Mouse (Mus musculus): ENCODE data around the gene Gm17332. TPM values are rescaled to one million over a fixed set of nuclear protein-coding genes. Genes with fewer than 3 reads are reported as not detected.
"Not testable (repeated sequence)": the region's sequence is repeated elsewhere in the genome, so short reads cannot be mapped to it uniquely, and the experiment has no call there.

The Gm17332 gene
- polyA plus RNA-seq (2016; fragmentation: Nextera tagmentation; extraction: Ambion mirVana): not detected in 2 replicates

DNA sequence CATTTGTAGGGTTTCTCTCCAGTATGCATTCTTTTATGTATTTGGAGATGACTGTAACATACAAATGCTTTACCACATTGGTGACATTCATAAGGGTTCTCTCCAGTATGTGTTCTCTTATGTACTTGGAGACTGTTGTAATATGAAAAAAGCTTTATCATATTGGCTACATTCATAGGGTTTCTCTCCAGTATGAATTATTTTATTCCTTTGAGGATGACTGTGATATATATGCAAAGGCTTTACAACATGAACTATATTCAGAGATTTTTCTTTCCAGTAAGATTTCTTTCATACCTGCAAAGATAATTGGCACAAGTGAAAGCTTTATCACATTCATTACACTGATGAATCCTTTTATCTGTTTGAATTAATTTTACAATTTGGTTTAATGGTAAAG, at the start of gene Gm17332:
Gene Gm17332 (minus strand): TSS at position 101 of the 400 bp plus-strand sequence.
- peaks cover 14% of the 10 kb centered on the region for H3K9me3 ChIP-seq (replicated peaks)
- H3K27ac ChIP-seq (replicated peaks): no peak within 1 kb of the TSS
- no peaks in the 10 kb centered on the region for H3K27me3 ChIP-seq (ENCODE audit: low read depth, poor library complexity, severe bottlenecking)
- no peak within 1 kb of the TSS for H3K4me3 ChIP-seq
- H3K36me3 ChIP-seq: no peaks in the 10 kb centered on the region
- H3K4me1 ChIP-seq: no peaks in the 10 kb centered on the region
- no peak for DNase-seq (ENCODE audit: low spot score)

DNA sequence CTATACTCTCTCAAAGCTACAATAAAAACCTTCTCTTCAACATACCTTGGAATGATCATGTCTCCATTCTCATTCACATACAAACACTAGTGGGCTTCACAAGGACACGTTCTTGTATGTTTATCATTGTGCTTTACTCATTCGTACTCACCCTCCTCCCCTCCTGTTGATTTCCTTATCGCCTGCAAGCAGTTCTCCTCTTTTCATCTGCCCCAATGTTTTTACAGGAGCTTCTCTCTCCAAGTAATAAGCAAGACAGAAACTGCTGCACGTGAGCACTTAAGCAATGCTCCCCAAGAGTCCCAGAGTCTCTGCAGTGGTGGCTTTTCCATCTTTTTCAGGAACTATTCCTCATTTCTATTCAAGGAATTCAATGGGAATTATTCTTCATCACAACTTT, 47.7 kb upstream of the Gm17332 start:
- Histone ChIP-seq H3K27me3 (ENCODE audit: low read depth, poor library complexity, severe bottlenecking) (no peaks in the 10 kb centered on the region), H3K27ac (replicated peaks) (no peak overlapping the region), H3K4me1 (no peaks in the 10 kb centered on the region), H3K4me3 (no peak overlapping the region), H3K9me3 (replicated peaks) (no peaks in the 10 kb centered on the region), H3K36me3 (no peaks in the 10 kb centered on the region)
- 72% methylated on average over 4 of the region's 4 CpGs for WGBS
- no peak for DNase-seq (ENCODE audit: low spot score)

DNA sequence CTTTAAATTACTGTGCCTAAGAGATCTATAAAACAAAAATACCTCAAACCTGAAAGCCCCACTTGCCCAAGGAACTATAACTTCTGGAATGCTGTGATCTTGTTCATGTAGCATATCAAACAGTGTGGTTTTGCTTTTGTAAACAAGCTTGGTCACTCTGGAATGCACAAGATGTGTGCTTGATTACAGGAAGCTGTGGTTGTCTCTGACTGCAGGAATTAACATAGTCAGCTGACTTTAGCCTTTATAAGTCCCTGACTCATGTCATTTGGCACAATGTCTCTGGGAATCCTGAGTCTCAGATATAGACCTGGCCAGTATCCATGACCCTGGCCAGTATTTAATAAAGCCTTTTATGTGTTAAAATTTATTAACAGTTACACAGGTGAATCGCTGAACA, 43.1 kb upstream of the Gm17332 start:
- no peak for DNase-seq (ENCODE audit: low spot score)
- Histone ChIP-seq H3K9me3 (replicated peaks) (no peaks in the 10 kb centered on the region), H3K27ac (replicated peaks) (no peak overlapping the region), H3K27me3 (ENCODE audit: low read depth, poor library complexity, severe bottlenecking) (no peaks in the 10 kb centered on the region), H3K4me1 (no peaks in the 10 kb centered on the region), H3K36me3 (no peaks in the 10 kb centered on the region), H3K4me3 (no peak overlapping the region)
- 96% methylated on average over 1 of the region's 1 CpGs for WGBS

DNA sequence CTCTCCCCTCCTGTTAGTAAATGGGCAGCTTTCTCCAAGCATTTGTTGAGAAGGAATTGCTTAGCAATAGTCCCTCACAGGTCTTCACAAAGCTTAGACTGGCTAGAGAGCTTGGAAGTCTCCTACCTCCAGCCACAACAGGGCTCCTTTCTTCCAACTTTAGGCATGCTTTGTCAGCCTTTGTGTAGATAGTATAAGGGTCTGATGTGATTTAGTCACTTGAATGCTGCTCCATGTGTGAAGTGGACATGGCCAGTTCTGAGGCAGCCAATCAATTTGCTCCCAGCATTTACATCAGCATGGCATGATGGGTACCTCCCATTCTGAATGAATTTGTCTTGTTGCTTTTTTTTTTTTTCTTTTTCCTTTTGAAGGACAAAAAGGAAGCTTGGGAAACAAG, 35.7 kb upstream of the Gm17332 start:
- no peak overlapping the region for H3K27ac ChIP-seq (replicated peaks)
- H3K36me3 ChIP-seq: no peaks in the 10 kb centered on the region
- H3K27me3 ChIP-seq (ENCODE audit: low read depth, poor library complexity, severe bottlenecking): no peaks in the 10 kb centered on the region
- DNase-seq (ENCODE audit: low spot score): no peak
- H3K4me3 ChIP-seq: no peak overlapping the region
- no peaks in the 10 kb centered on the region for H3K4me1 ChIP-seq
- no peaks in the 10 kb centered on the region; the same call in 1 of the 2 replicates for H3K9me3 ChIP-seq (replicated peaks)

DNA sequence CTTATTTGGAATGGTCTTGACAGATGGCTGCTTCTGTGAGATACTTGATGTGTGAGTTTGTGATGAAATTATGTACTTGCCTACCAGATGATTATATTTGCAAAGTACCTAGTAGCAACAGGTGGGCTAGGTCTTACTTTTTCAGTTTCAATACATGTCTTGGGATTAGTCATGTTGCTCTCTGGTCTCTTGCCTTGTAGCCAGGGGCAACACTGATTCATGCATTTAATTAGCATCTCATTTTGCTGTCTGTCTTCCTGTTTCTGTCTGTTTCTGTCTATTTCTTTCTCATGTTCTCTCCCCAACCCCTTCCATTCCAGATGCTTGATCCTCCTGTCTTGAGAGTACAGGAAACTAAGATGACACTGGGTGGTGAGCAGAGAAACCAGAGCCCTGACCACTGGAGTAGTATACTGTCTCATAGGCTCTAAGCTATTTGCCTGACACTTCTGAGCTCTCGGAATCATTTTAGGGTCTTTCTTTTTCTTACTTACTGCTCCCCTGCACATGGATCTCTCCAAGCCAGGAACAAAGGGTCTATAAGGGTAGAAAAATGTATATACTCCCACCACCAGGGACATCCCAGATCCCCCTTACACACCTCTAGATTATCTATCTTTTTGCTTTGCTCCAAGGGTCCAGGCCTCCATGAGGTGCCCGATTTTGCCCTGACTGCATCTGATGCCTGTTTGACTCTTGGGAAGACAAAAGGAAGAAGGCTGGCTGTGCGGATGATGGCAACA, 13.5 kb upstream of the Gm17332 start:
- no peaks in the 10 kb centered on the region for H3K27me3 ChIP-seq (ENCODE audit: low read depth, poor library complexity, severe bottlenecking)

DNA sequence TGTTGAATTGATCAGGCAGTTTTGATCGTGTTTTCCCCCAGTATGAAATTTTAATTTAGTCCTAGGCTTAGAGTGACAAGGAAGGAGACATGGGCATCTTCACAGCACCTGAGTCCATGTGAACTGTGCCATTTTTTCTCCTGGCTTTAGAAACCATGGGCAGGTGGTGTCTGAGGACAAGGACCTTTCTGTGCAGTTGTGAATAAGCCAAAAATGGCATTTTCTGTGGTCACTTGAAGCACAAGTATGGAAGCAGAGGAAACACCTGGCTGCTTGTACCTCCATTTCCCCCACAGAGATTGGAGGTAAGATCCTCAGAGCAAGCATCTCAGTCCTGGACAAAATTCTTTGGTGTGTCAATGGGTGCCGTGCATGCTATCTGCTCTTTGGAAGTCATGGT, 12.5 kb upstream of the Gm17332 start:
- 90% methylated on average over 2 of the region's 2 CpGs for WGBS
- no peaks in the 10 kb centered on the region for H3K36me3 ChIP-seq
- H3K27me3 ChIP-seq (ENCODE audit: low read depth, poor library complexity, severe bottlenecking): no peaks in the 10 kb centered on the region
- H3K4me1 ChIP-seq: peaks cover 15% of the 10 kb centered on the region
- no peaks in the 10 kb centered on the region for H3K9me3 ChIP-seq (replicated peaks)
- H3K4me3 ChIP-seq: no peak overlapping the region
- no peak overlapping the region for H3K27ac ChIP-seq (replicated peaks)
- DNase-seq (ENCODE audit: low spot score): no peak

More for the DNA sequence above, 13.5 kb upstream of the Gm17332 start:
- WGBS: 75% methylated on average over 3 of the region's 3 CpGs
- Histone ChIP-seq H3K9me3 (replicated peaks) (no peaks in the 10 kb centered on the region), H3K4me1 (peaks cover 15% of the 10 kb centered on the region), H3K36me3 (no peaks in the 10 kb centered on the region), H3K27ac (replicated peaks) (peak overlapping the region; percentile 67), H3K4me3 (no peak overlapping the region)
- DNase-seq (ENCODE audit: low spot score): peak; percentile 16

DNA sequence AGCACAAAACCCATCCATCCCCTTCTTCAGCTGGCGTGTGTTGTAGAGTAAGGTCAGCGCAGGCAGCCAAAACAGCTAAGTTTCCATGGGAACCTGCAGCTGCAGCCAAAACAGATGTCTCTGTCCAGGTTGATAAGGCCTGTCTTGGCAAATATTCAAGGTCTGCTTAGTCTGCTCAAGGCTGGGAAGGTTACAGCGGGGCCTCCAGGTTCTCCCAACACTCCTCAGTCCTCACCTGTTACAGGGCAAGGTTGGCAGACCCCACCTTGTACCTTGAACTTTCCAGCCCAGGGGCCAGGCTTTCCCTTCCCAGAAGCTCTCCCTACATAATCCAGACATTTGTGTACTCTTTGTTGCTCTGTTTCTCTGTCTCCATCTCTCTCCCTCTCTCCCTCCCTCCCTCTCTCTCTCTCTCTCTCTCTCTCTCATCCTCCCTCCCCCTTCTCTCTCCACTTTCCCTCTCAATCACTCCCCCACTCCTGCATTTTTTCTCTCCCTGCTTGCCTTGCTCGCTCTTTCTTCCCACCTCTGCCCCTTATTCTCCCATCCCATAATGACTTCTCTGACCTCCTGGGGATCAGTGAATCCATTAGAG, 12.1 kb downstream of the Gm17332 start:
- Histone ChIP-seq H3K4me1 (peaks cover 12% of the 10 kb centered on the region), H3K27me3 (ENCODE audit: low read depth, poor library complexity, severe bottlenecking) (0 out of 2 replicates have a peak, but pooled peaks cover 4% of the 10 kb centered on the region), H3K9me3 (replicated peaks) (no peaks in the 10 kb centered on the region), H3K36me3 (no peaks in the 10 kb centered on the region), H3K4me3 (peak overlapping the region; percentile 60), H3K27ac (replicated peaks) (no peak overlapping the region)
- WGBS: 13% methylated on average over 4 of the region's 4 CpGs
- DNase-seq (ENCODE audit: low spot score): peak; percentile 36

DNA sequence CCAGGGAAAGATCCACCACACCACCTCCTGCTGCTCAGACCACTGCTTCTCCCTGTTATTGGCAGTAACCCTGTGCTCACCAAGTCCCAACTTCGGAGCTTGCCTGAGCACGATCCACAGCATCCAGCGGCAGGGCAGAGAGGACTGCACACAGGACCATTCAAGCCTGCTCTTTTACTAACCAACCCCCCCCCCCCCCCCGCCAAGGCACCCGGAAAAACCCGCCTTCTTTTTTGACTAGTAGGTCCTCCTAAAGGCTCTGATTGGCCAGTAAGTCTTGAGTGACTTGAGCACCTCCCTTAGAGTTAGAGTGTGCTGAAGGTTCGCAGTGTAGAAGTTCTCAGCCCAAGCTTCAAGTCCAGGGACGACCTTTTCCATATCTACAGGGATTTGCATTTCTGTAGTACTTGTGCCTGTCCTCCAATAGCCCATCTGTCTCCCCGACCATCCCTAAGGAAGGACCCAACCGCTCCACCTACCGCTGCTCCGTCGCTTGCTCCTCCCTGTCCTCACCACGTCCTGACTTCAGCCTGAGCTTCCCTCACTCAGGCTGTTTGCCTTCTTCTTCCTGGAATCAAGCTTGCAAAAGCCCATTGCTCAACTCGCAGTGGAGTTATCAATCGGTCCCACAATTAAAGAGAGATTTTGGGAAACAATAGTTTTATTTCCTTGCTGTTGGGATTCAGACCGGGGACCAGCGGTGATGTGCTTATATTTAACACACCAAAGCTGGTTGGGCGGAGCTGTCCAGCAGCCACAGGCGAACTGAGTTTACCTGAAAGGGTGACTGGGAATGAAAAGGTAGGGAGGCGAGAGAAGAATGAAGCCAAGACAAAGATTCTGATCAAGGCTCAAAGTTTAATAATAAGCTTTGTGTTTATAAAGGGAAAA, 12.9 kb downstream of the Gm17332 start:
- peak overlapping the region; percentile 59 for H3K27ac ChIP-seq (replicated peaks)
- H3K4me1 ChIP-seq: peaks cover 12% of the 10 kb centered on the region
- H3K36me3 ChIP-seq: no peaks in the 10 kb centered on the region
- WGBS: 2% methylated on average over 21 of the region's 21 CpGs
- peak; percentile 62 for DNase-seq (ENCODE audit: low spot score)
- no peaks in the 10 kb centered on the region for H3K9me3 ChIP-seq (replicated peaks)
- peak overlapping the region; percentile 60 for H3K4me3 ChIP-seq
- 0 out of 2 replicates have a peak, but pooled peaks cover 4% of the 10 kb centered on the region for H3K27me3 ChIP-seq (ENCODE audit: low read depth, poor library complexity, severe bottlenecking)

DNA sequence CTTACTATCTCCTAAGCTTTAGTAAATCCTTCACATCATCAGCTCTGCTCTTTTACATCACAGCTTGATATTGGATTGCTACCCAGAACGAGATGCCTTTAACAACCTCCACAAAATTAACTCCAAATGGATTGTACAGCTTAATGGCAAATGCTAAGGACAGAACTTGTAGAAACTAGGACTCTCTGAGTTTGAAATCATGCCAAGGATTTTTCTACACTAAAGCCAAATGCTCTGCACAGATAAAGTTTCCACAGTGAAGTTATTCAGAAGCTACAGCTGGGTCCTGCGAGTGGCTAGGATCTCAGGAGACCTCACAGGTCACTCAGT, 13.5 kb downstream of the Gm17332 start:
- 54% methylated on average over 2 of the region's 2 CpGs for whole genome bisulfite sequencing
- peak overlapping the region; percentile 59 for H3K27ac ChIP-seq (replicated peaks)

DNA sequence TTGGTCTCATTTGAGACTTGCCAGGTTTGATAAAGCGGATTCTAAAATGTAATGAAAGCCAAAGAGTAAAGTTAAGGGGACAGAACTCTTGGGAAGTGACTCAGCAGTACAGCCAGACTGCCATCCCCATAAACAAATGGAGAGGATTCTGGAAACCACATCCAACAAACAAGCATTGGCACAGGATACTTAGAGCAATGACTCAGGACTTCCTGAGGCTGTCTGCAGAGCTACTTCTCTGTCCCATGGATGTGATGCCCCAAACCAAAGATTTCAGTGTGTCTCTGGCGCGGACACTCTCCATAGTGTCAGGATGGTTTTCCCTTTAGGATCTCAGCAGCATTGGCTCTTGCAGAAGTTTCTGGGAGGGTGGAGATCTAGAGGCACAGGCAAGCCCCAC, 25.2 kb downstream of the Gm17332 start:
- no peaks in the 10 kb centered on the region for H3K9me3 ChIP-seq (replicated peaks)
- no peak overlapping the region for H3K4me3 ChIP-seq
- no peak overlapping the region for H3K27ac ChIP-seq (replicated peaks)
- H3K27me3 ChIP-seq (ENCODE audit: low read depth, poor library complexity, severe bottlenecking): no peaks in the 10 kb centered on the region
- peaks cover 4% of the 10 kb centered on the region; the same call in 1 of the 2 replicates for H3K4me1 ChIP-seq
- 91% methylated on average over 3 of the region's 3 CpGs for WGBS
- no peak for DNase-seq (ENCODE audit: low spot score)
- H3K36me3 ChIP-seq: no peaks in the 10 kb centered on the region

More for the DNA sequence above, 13.5 kb downstream of the Gm17332 start:
- Histone ChIP-seq H3K4me1 (peaks cover 12% of the 10 kb centered on the region), H3K36me3 (no peaks in the 10 kb centered on the region), H3K27me3 (ENCODE audit: low read depth, poor library complexity, severe bottlenecking) (0 out of 2 replicates have a peak, but pooled peaks cover 4% of the 10 kb centered on the region), H3K9me3 (replicated peaks) (no peaks in the 10 kb centered on the region), H3K4me3 (peak overlapping the region; percentile 60)
- no peak for DNase-seq (ENCODE audit: low spot score)

DNA sequence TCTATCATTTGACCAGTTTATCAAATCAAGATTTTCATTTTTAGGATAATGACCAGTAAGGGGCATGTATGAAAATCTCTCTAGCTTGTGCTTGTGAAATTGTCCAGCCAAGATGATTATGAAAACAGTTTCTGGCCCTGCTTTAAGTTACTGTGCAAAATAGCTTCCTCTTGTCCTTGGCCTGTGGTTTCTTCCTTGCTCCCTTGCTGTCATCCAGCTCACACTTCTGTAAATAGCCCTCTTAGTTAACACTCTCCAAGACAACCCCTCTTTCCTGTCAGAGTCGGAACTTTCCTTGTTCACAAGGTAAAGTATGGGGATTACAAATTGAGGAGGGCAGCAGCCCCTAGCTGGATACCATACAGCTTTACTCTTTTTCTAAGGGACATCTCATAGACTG, 43.9 kb downstream of the Gm17332 start:
- H3K36me3 ChIP-seq; DNase-seq (ENCODE audit: low spot score); H3K4me3 ChIP-seq; H3K27ac ChIP-seq (replicated peaks); H3K4me1 ChIP-seq; H3K9me3 ChIP-seq (replicated peaks): not testable (repeated sequence)
- H3K27me3 ChIP-seq (ENCODE audit: low read depth, poor library complexity, severe bottlenecking): peaks cover 18% of the 10 kb centered on the region
- WGBS: 91% methylated on average over 1 of the region's 1 CpGs

DNA sequence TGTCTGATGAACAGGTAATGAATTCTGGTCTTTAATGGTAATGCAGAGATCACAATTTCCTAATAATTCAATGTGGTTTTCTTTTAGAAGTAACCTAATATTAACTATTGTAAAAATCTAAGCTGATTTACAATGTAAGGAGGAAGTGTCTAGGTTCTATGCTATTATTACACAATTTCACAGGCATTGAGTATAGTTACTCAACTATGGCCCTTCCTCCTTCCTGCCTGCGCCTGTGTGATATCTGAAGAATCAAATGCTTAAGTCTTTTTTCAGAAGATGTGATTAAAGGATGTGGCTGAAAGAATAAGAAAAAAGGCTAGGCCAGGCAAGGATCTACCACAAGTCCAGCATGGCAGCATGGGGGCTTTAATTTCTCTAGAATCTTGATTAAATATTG, 47.4 kb downstream of the Gm17332 start:
- not testable (repeated sequence) for H3K4me3 ChIP-seq; DNase-seq (ENCODE audit: low spot score); H3K27ac ChIP-seq (replicated peaks); H3K4me1 ChIP-seq; H3K36me3 ChIP-seq; H3K9me3 ChIP-seq (replicated peaks)
- 90% methylated on average over 1 of the region's 1 CpGs for WGBS
- H3K27me3 ChIP-seq (ENCODE audit: low read depth, poor library complexity, severe bottlenecking): peaks cover 12% of the 10 kb centered on the region

DNA sequence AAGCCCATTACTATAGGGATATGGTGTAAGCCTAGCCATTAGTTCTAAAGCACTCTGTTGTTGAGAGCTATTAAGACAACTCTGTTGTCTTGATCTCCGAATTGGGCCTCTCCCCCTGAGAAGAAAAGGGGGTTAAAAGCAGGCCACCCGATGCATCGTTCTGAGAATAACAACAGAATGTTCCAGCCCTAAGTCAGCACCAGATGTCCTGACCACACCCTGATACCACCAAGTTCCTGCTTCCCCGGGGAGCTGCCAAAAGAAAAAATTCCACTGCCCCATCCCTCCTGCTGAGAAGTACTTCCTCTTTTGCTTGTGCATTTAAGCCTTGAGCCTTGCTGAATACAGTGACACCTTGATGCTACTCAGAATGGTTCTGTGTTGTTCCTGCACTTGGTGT, 48.5 kb downstream of the Gm17332 start:
- not testable (repeated sequence) for H3K9me3 ChIP-seq (replicated peaks); DNase-seq (ENCODE audit: low spot score); H3K27me3 ChIP-seq (ENCODE audit: low read depth, poor library complexity, severe bottlenecking); H3K36me3 ChIP-seq; H3K27ac ChIP-seq (replicated peaks); H3K4me3 ChIP-seq; H3K4me1 ChIP-seq
- 77% methylated on average over 4 of the region's 4 CpGs for WGBS

Data from midbrain, embryonic 10.5 days (tissue).